Mouse (Mus musculus) kidney, adult 18-20 months (tissue): ENCODE measurements at regions not wholly inside any gene's neighbourhood (a gene's known extent, or its start where the extent isn't known, plus 50 kb on each side); places are given as distances from the start of the nearest gene placed in this dataset.

ENCODE experiments used
- DNase-seq: peaks from one replicate; pipeline ENCODE4 v3.0.0; 2021

GRCm38 (mm10) chr17:64382894-64383293, 51.2 kb upstream of the Pja2 start:
- DNase-seq = no peak

GRCm38 (mm10) chr17:64383600-64383999, 51.9 kb upstream of the Pja2 start:
- no peak for DNase-seq

- DNase-seq = no peak
Measured at GRCm38 (mm10) chr17:64390349-64390748, 58.6 kb upstream of the Pja2 start.

GRCm38 (mm10) chr17:64397254-64397897, 65.7 kb upstream of the Pja2 start:
- peak; percentile 24 for DNase-seq

- DNase-seq = no peak
Measured at GRCm38 (mm10) chr17:64398114-64398692, 66.5 kb upstream of the Pja2 start.

GRCm38 (mm10) chr17:64398708-64399107, 67.0 kb upstream of the Pja2 start:
- no peak for DNase-seq

GRCm38 (mm10) chr17:64406742-64407254, 75.1 kb upstream of the Pja2 start:
- no peak for DNase-seq

- no peak for DNase-seq
Measured at GRCm38 (mm10) chr17:64407255-64408011, 75.7 kb upstream of the Pja2 start.

GRCm38 (mm10) chr17:64425811-64426210, 94.1 kb upstream of the Pja2 start:
- DNase-seq = no peak

GRCm38 (mm10) chr17:64426536-64426935, 94.8 kb upstream of the Pja2 start:
- DNase-seq = no peak

GRCm38 (mm10) chr17:64439571-64439970, 107.9 kb upstream of the Pja2 start:
- no peak for DNase-seq

- DNase-seq = no peak
Measured at GRCm38 (mm10) chr17:64454736-64455135, 123.0 kb upstream of the Pja2 start.

GRCm38 (mm10) chr17:64466273-64466672, 134.3 kb upstream of the Man2a1 start:
- DNase-seq = no peak

- no peak for DNase-seq
Measured at GRCm38 (mm10) chr17:64466746-64467145, 133.8 kb upstream of the Man2a1 start.

- DNase-seq = no peak
Measured at GRCm38 (mm10) chr17:64467297-64467696, 133.2 kb upstream of the Man2a1 start.

GRCm38 (mm10) chr17:64469754-64470400, 130.7 kb upstream of the Man2a1 start:
- DNase-seq = no peak

GRCm38 (mm10) chr17:64480607-64481038, 119.9 kb upstream of the Man2a1 start:
- peak; percentile 45 for DNase-seq

- DNase-seq = no peak
Measured at GRCm38 (mm10) chr17:64484835-64485234, 115.7 kb upstream of the Man2a1 start.

- DNase-seq = no peak
Measured at GRCm38 (mm10) chr17:64489769-64490335, 110.7 kb upstream of the Man2a1 start.

GRCm38 (mm10) chr17:64490664-64491063, 109.9 kb upstream of the Man2a1 start:
- no peak for DNase-seq

GRCm38 (mm10) chr17:64491922-64492353, 108.6 kb upstream of the Man2a1 start:
- no peak for DNase-seq

- DNase-seq = no peak
Measured at GRCm38 (mm10) chr17:64492614-64493269, 107.8 kb upstream of the Man2a1 start.
